Mouse (Mus musculus) natural killer cell, adult 2 months (primary cell): ENCODE measurements around the gene Mif.

ENCODE experiments used
- DNase-seq, 2 experiments: peaks; one replicate each; pipeline ENCODE4 v3.0.0; 2022; ENCODE audit warnings: low spot score in 2 of 2

Mif gene

GRCm38 (mm10) chr10:75835761-75836531 lies 24.1 kb downstream of the Mif start:
- peak; percentile 41 to 71 for DNase-seq

- DNase-seq, result peak; percentile 46 to 83
Observed at GRCm38 (mm10) chr10:75835307-75835706, 24.7 kb downstream of the Mif start.

- DNase-seq, result no peak
Observed at GRCm38 (mm10) chr10:75834721-75835120, 25.3 kb downstream of the Mif start.

GRCm38 (mm10) chr10:75834250-75834649 lies 25.8 kb downstream of the Mif start:
- peak; percentile 34 to 64 for DNase-seq

- DNase-seq, result peak; percentile 23 to 29
Observed at GRCm38 (mm10) chr10:75833456-75834080, 26.5 kb downstream of the Mif start.

GRCm38 (mm10) chr10:75832272-75832895 lies 27.7 kb downstream of the Mif start:
- DNase-seq, result peak; percentile 25 to 70

- no peak for DNase-seq
Observed at GRCm38 (mm10) chr10:75830275-75830670, 29.8 kb downstream of the Mif start.

GRCm38 (mm10) chr10:75829529-75830274 lies 30.3 kb downstream of the Mif start:
- no peak for DNase-seq

- no peak for DNase-seq
Observed at GRCm38 (mm10) chr10:75828500-75828931, 31.5 kb downstream of the Mif start.

- no peak for DNase-seq
Observed at GRCm38 (mm10) chr10:75827668-75828360, 32.2 kb downstream of the Mif start.

- no peak for DNase-seq
Observed at GRCm38 (mm10) chr10:75824530-75824929, 35.5 kb downstream of the Mif start.

GRCm38 (mm10) chr10:75823782-75824181 lies 36.3 kb downstream of the Mif start:
- DNase-seq, result no peak

- no peak for DNase-seq
Observed at GRCm38 (mm10) chr10:75822443-75822842, 37.6 kb downstream of the Mif start, which contains the start of gene Gstt4. Gene Gstt4, minus strand, starts transcription at chr10:75822543.

GRCm38 (mm10) chr10:75819882-75820281 lies 40.2 kb downstream of the Mif start:
- DNase-seq, result no peak

- DNase-seq, result no peak
Observed at GRCm38 (mm10) chr10:75818641-75819040, 41.4 kb downstream of the Mif start.
